Mouse (Mus musculus): Measurements from ENCODE around the gene Ddo.

Gene Ddo

GRCm38 (mm10) chr10:40665270-40665669 lies 35.5 kb downstream of the Ddo start:
- DNase-seq (ENCODE audit: low spot score), result no peak

GRCm38 (mm10) chr10:40666943-40667342 lies 37.1 kb downstream of the Ddo start:
- no peak for DNase-seq (ENCODE audit: low spot score)

- DNase-seq (ENCODE audit: low spot score), result no peak
Measured at GRCm38 (mm10) chr10:40668640-40669039, 38.8 kb downstream of the Ddo start.

GRCm38 (mm10) chr10:40672587-40673296 lies 42.9 kb downstream of the Ddo start:
- DNase-seq (ENCODE audit: low spot score), result no peak

GRCm38 (mm10) chr10:40673297-40673665 lies 43.5 kb downstream of the Ddo start:
- DNase-seq (ENCODE audit: low spot score), result no peak

- no peak for DNase-seq (ENCODE audit: low spot score)
Measured at GRCm38 (mm10) chr10:40674151-40674550, 44.3 kb downstream of the Ddo start.

- no peak for DNase-seq (ENCODE audit: low spot score)
Measured at GRCm38 (mm10) chr10:40675921-40676320, 46.1 kb downstream of the Ddo start.

GRCm38 (mm10) chr10:40678477-40678876 lies 48.7 kb downstream of the Ddo start:
- DNase-seq (ENCODE audit: low spot score), result no peak

- no peak for DNase-seq (ENCODE audit: low spot score)
Measured at GRCm38 (mm10) chr10:40682470-40682869, 52.7 kb downstream of the Ddo start.

GRCm38 (mm10) chr10:40683092-40683867 lies 53.5 kb downstream of the Ddo start, which contains the start of gene Mettl24:
TSS of gene Mettl24 (plus strand) at chr10:40683282.
- DNase-seq (ENCODE audit: low spot score), result peak; percentile 56

- DNase-seq (ENCODE audit: low spot score), result no peak
Measured at GRCm38 (mm10) chr10:40683868-40684253, 54.0 kb downstream of the Ddo start.

- no peak for DNase-seq (ENCODE audit: low spot score)
Measured at GRCm38 (mm10) chr10:40684326-40684725, 54.5 kb downstream of the Ddo start.

GRCm38 (mm10) chr10:40685641-40686040 lies 55.8 kb downstream of the Ddo start:
- no peak for DNase-seq (ENCODE audit: low spot score)

- DNase-seq (ENCODE audit: low spot score), result no peak
Measured at GRCm38 (mm10) chr10:40686976-40687375, 57.2 kb downstream of the Ddo start.

GRCm38 (mm10) chr10:40687407-40687806 lies 57.6 kb downstream of the Ddo start:
- no peak for DNase-seq (ENCODE audit: low spot score)

- no peak for DNase-seq (ENCODE audit: low spot score)
Measured at GRCm38 (mm10) chr10:40688266-40688665, 58.5 kb downstream of the Ddo start.

GRCm38 (mm10) chr10:40688873-40689272 lies 59.1 kb downstream of the Ddo start:
- no peak for DNase-seq (ENCODE audit: low spot score)

GRCm38 (mm10) chr10:40698652-40699051 lies 68.8 kb downstream of the Ddo start:
- DNase-seq (ENCODE audit: low spot score), result no peak

- no peak for DNase-seq (ENCODE audit: low spot score)
Measured at GRCm38 (mm10) chr10:40711127-40711526, 81.3 kb downstream of the Ddo start.

GRCm38 (mm10) chr10:40713018-40713608 lies 83.3 kb downstream of the Ddo start:
- DNase-seq (ENCODE audit: low spot score), result no peak

- no peak for DNase-seq (ENCODE audit: low spot score)
Measured at GRCm38 (mm10) chr10:40713829-40714228, 84.0 kb downstream of the Ddo start.

GRCm38 (mm10) chr10:40715151-40715550 lies 85.3 kb downstream of the Ddo start:
- no peak for DNase-seq (ENCODE audit: low spot score)

- DNase-seq (ENCODE audit: low spot score), result no peak
Measured at GRCm38 (mm10) chr10:40716296-40716695, 86.5 kb downstream of the Ddo start.

All from ovary, postnatal 10 days (tissue).